ENCODE assay signal across 25 mouse cellular contexts in the genomic region with DNA sequence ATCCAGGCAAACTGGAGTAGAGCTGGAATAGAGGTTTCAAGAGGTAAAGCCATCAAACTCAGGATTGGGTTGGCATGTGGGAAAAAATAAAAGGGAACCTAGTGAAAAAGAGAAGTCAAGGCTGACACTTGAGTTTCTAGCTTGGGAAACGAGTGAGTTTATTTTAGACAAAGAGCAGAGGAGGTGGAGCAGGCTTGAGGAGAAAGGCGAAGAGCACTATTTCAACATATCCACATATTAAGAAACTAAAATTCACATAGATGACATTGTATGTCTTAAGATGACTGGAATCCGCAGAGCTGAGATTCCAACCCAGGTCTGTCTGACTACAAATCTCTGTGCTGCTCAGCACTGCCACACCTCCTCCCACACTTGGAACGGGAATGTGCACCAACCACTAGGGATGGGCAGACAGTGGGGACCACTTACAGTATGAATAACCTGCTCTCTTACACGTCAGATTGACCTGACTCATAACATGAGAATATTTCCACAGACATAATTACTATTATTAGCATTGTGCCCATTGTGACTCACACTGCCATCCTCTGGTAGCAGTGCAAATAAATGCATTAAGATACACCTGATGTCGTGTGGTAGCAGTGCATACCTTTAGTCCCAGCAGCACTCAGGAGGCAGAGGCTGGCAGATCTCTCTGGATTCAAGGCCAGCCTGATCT. TPM values are rescaled to one million over a fixed set of nuclear protein-coding genes. Genes with fewer than 3 reads are reported as not detected.
DNase-seq lines count a peak whose midpoint lies in the region; ATAC-seq and TF ChIP-seq lines count a peak whose summit lies in the region.
"Had no signal": no experiment of that assay in that cellular context is flagged by ENCODE, and none has a peak within 500 bp of the region (broad histone marks: within the 10 kb centered on the region; RNA-seq: fewer than 3 reads in every experiment).

No protein-coding gene starts in this region.

- no peak for ATAC-seq in liver, postnatal 0 days
- no peak for ATAC-seq in liver, embryonic 12.5 days
- ATAC-seq in erythroblast, adult 5-6 weeks (replicated peaks; ENCODE audit: low FRiP score, poor library complexity, severe bottlenecking): no peak
- ATAC-seq: forebrain, embryonic 16.5 days; hindbrain, embryonic 16.5 days had no signal

- no peak for DNase-seq in gastrocnemius, adult 2 months
- DNase-seq in gastrocnemius, adult 18-20 months (ENCODE audit: low spot score): no peak
- DNase-seq in liver, postnatal 0 days: no peak
- peak; percentile 27 for DNase-seq in brain, adult 2 months (ENCODE audit: low read depth, low spot score)
- no peak for DNase-seq in adrenal gland, postnatal 4 days (ENCODE audit: low spot score in 2 of 2)
- DNase-seq: adrenal gland, adult 2 months; cerebellum, adult 9-10 months; kidney, adult 2 months; kidney, postnatal 10 days; left cerebral cortex, postnatal 4 days; lung, embryonic 14.5 days; midbrain, embryonic 14.5 days; right cerebral cortex, postnatal 25 days; thymus, adult 2 months had no signal

- H3K27ac ChIP-seq in gastrocnemius, adult 2 months: no peak overlapping the region
- H3K27ac ChIP-seq in liver, postnatal 0 days (ENCODE audit: low read depth): no peak overlapping the region
- H3K27ac ChIP-seq in liver, embryonic 12.5 days: no peak overlapping the region
- H3K27ac ChIP-seq: heart, embryonic 13.5 days had no signal

- intact Hi-C loops in gastrocnemius, adult 2 months (cut with DNase I): no loop called here

- no peak for TF ChIP-seq POLR2A in myocyte (IDR thresholded peaks at IDR 0.05; ENCODE audit: insufficient read length, low read depth)

- no peak overlapping the region for H3K9ac ChIP-seq in liver, postnatal 0 days (replicated peaks)
- no peak overlapping the region for H3K9ac ChIP-seq in liver, embryonic 12.5 days
- H3K9ac ChIP-seq: heart, embryonic 13.5 days; lung, embryonic 14.5 days had no signal

- TF ChIP-seq EP300 in liver, postnatal 0 days (IDR thresholded peaks at IDR 0.05; ENCODE audit: low read depth): no peak

- H3K4me1 ChIP-seq in liver, postnatal 0 days (ENCODE audit: insufficient read depth): no peaks in the 10 kb centered on the region
- no peaks in the 10 kb centered on the region for H3K4me1 ChIP-seq in liver, embryonic 12.5 days
- H3K4me1 ChIP-seq: heart, embryonic 13.5 days; megakaryocyte, embryonic 14.5 days had no signal

- no peaks in the 10 kb centered on the region for H3K79me2 ChIP-seq in myocyte (ENCODE audit: control insufficient read depth, insufficient read depth)

- H3ac ChIP-seq in myocyte (ENCODE audit: control insufficient read depth, insufficient read length): no peak overlapping the region

- peak; percentile 17; the same call in 1 of the 2 replicates for TF ChIP-seq CTCF in gastrocnemius, adult 2 months (IDR thresholded peaks at IDR 0.05)
- TF ChIP-seq CTCF in liver, postnatal 0 days (IDR thresholded peaks at IDR 0.05; ENCODE audit: low read depth): peak; percentile 15; the same call in 1 of the 2 replicates

- H3K4me3 ChIP-seq in gastrocnemius, adult 2 months: no peak overlapping the region
- H3K4me3 ChIP-seq in liver, postnatal 0 days (ENCODE audit: low read depth, low read length): no peak overlapping the region
- H3K4me3 ChIP-seq in liver, embryonic 12.5 days: no peak overlapping the region
- H3K4me3 ChIP-seq in myocyte: no peak overlapping the region
- H3K4me3 ChIP-seq: heart, embryonic 13.5 days; megakaryocyte, embryonic 14.5 days had no signal

- 54% methylated on average over 6 of the region's 6 CpGs for WGBS in liver, postnatal 0 days (ENCODE audit: insufficient replicate concordance)
- 48% methylated on average over 6 of the region's 6 CpGs for WGBS in liver, embryonic 12.5 days (ENCODE audit: insufficient replicate concordance)

- H3K9me3 ChIP-seq in liver, postnatal 0 days (ENCODE audit: low read length): no peaks in the 10 kb centered on the region
- H3K9me3 ChIP-seq in liver, embryonic 12.5 days (replicated peaks): no peaks in the 10 kb centered on the region
- H3K9me3 ChIP-seq: heart, embryonic 13.5 days; megakaryocyte, embryonic 14.5 days had no signal

- H3K36me3 ChIP-seq in liver, postnatal 0 days (replicated peaks; ENCODE audit: insufficient read depth, low read length): no peaks in the 10 kb centered on the region
- H3K36me3 ChIP-seq in liver, embryonic 12.5 days: no peaks in the 10 kb centered on the region
- H3K36me3 ChIP-seq in myocyte (ENCODE audit: control insufficient read depth, insufficient read depth): no peaks in the 10 kb centered on the region
- H3K36me3 ChIP-seq: heart, embryonic 13.5 days had no signal

- H3K4me2 ChIP-seq in liver, postnatal 0 days (ENCODE audit: low read depth, low read length): no peak overlapping the region
- no peak overlapping the region for H3K4me2 ChIP-seq in liver, embryonic 12.5 days
- peak overlapping the region; percentile 10 for H3K4me2 ChIP-seq in myocyte (ENCODE audit: low read depth)
- H3K4me2 ChIP-seq: heart, embryonic 13.5 days; liver, embryonic 11.5 days; lung, embryonic 14.5 days had no signal

- H3K27me3 ChIP-seq in liver, postnatal 0 days (ENCODE audit: insufficient read depth, low read length): no peaks in the 10 kb centered on the region
- no peaks in the 10 kb centered on the region for H3K27me3 ChIP-seq in liver, embryonic 12.5 days (replicated peaks)
- H3K27me3 ChIP-seq in myocyte (ENCODE audit: control insufficient read depth, insufficient read depth, insufficient read length): no peaks in the 10 kb centered on the region
- H3K27me3 ChIP-seq: heart, embryonic 13.5 days had no signal

TF ChIP-seq in myocyte, 11 proteins besides CTCF, POLR2A, EP300 and RAD21 (continues in another document):
- no peak for TF ChIP-seq MYOG (IDR thresholded peaks at IDR 0.05; ENCODE audit: control insufficient read depth in 1 of 3, insufficient read depth in 1 of 3, insufficient read length in 2 of 3, low read depth in 2 of 3)
- no peak for TF ChIP-seq REST (IDR thresholded peaks at IDR 0.05; ENCODE audit: insufficient read depth, insufficient read length)
- no peak for TF ChIP-seq MYOD1 (IDR thresholded peaks at IDR 0.05; ENCODE audit: control insufficient read depth in 1 of 3, insufficient read length in 2 of 3, low read depth in 2 of 3)
- no peak for TF ChIP-seq TCF12 (IDR thresholded peaks at IDR 0.05; ENCODE audit: insufficient read depth, poor library complexity, severe bottlenecking)
- TF ChIP-seq USF1 (IDR thresholded peaks at IDR 0.05; ENCODE audit: low read depth): no peak
- no peak for TF ChIP-seq MAX (IDR thresholded peaks at IDR 0.05; ENCODE audit: low read depth)
- no peak for TF ChIP-seq POLR2AphosphoS2 (IDR thresholded peaks at IDR 0.05; ENCODE audit: insufficient read length, low read depth)
- TF ChIP-seq TCF3 (IDR thresholded peaks at IDR 0.05; ENCODE audit: insufficient read length, low read depth): no peak

RNA-seq across cellular contexts. Expression of a gene that starts 8.8 kb away (rescaled TPM):
- 10 to 100 TPM; 50.1 to 60.8 TPM for total RNA-seq in gastrocnemius, adult 2 months (2021)
- 10 to 100 TPM; 58.2 to 61.6 TPM for total RNA-seq in gastrocnemius, adult 18-20 months (2021)
- polyA plus RNA-seq in liver, postnatal 0 days (2015; fragmentation: Nextera tagmentation; extraction: Ambion mirVana): 0.95 and 0.97 TPM in 2 replicates
- 0.89 and 0.91 TPM in 2 replicates for polyA plus RNA-seq in liver, embryonic 12.5 days (2016; fragmentation: Nextera tagmentation; extraction: Ambion mirVana)
- polyA plus RNA-seq in myocyte (2012; fragmentation: generic; extraction: Trizol): 8.2 TPM
- total RNA-seq in erythroblast, adult 5-6 weeks (2015; ENCODE audit: low replicate concordance): 1.3 TPM in 1 of 2 replicates, not detected in the other
- total RNA-seq in erythroblast, adult 5-6 weeks (2017; ENCODE audit: low replicate concordance): 1.7 and 1.8 TPM in 2 replicates
- total RNA-seq in adrenal gland, postnatal 4 days (2021): 10 to 100 TPM; 27.1 to 27.8 TPM

RNA-seq across cellular contexts. Expression of a gene that starts 44.0 kb away (rescaled TPM):
- total RNA-seq in gastrocnemius, adult 2 months (2021): 10 to 100 TPM; 40.4 to 41.1 TPM
- total RNA-seq in gastrocnemius, adult 18-20 months (2021): 10 to 100 TPM; 39.5 to 44.5 TPM
- polyA plus RNA-seq in liver, postnatal 0 days (2015; fragmentation: Nextera tagmentation; extraction: Ambion mirVana): 56.9 and 64.1 TPM in 2 replicates
- 67.0 and 73.8 TPM in 2 replicates for polyA plus RNA-seq in liver, embryonic 12.5 days (2016; fragmentation: Nextera tagmentation; extraction: Ambion mirVana)
- 64.3 TPM for polyA plus RNA-seq in myocyte (2012; fragmentation: generic; extraction: Trizol)
- 17.1 and 21.7 TPM in 2 replicates for total RNA-seq in erythroblast, adult 5-6 weeks (2015; ENCODE audit: low replicate concordance)
- 12.0 and 18.3 TPM in 2 replicates for total RNA-seq in erythroblast, adult 5-6 weeks (2017; ENCODE audit: low replicate concordance)
- total RNA-seq in adrenal gland, postnatal 4 days (2021): 100 to 1,000 TPM; 144 to 146 TPM

RNA-seq across cellular contexts. Expression of a gene that starts 45.0 kb away (rescaled TPM):
- total RNA-seq in gastrocnemius, adult 2 months (2021): 10 to 100 TPM; 10.7 to 11.9 TPM
- 10 to 100 TPM; 10.9 to 12.0 TPM for total RNA-seq in gastrocnemius, adult 18-20 months (2021)
- 43.1 and 44.2 TPM in 2 replicates for polyA plus RNA-seq in liver, postnatal 0 days (2015; fragmentation: Nextera tagmentation; extraction: Ambion mirVana)
- polyA plus RNA-seq in liver, embryonic 12.5 days (2016; fragmentation: Nextera tagmentation; extraction: Ambion mirVana): 33.6 and 35.9 TPM in 2 replicates
- polyA plus RNA-seq in myocyte (2012; fragmentation: generic; extraction: Trizol): 46.4 TPM
- 11.5 and 11.9 TPM in 2 replicates for total RNA-seq in erythroblast, adult 5-6 weeks (2015; ENCODE audit: low replicate concordance)
- total RNA-seq in erythroblast, adult 5-6 weeks (2017; ENCODE audit: low replicate concordance): 9.5 and 14.5 TPM in 2 replicates
- 10 to 100 TPM; 81.4 to 82.4 TPM for total RNA-seq in adrenal gland, postnatal 4 days (2021)

RNA-seq across cellular contexts. Expression of a gene that starts 58.2 kb away (rescaled TPM):
- total RNA-seq in gastrocnemius, adult 2 months (2021): 10 to 100 TPM; 21.2 to 26.9 TPM
- 10 to 100 TPM; 21.2 to 24.5 TPM for total RNA-seq in gastrocnemius, adult 18-20 months (2021)
- polyA plus RNA-seq in liver, postnatal 0 days (2015; fragmentation: Nextera tagmentation; extraction: Ambion mirVana): 27.6 and 29.6 TPM in 2 replicates
- 71.6 and 74.7 TPM in 2 replicates for polyA plus RNA-seq in liver, embryonic 12.5 days (2016; fragmentation: Nextera tagmentation; extraction: Ambion mirVana)
- polyA plus RNA-seq in myocyte (2012; fragmentation: generic; extraction: Trizol): 30.7 TPM
- total RNA-seq in erythroblast, adult 5-6 weeks (2015; ENCODE audit: low replicate concordance): 2.1 and 12.7 TPM in 2 replicates
- 2.6 and 2.8 TPM in 2 replicates for total RNA-seq in erythroblast, adult 5-6 weeks (2017; ENCODE audit: low replicate concordance)
- total RNA-seq in adrenal gland, postnatal 4 days (2021): 10 to 100 TPM; 26.3 to 26.9 TPM

RNA-seq across cellular contexts. Expression of a gene that starts 59.0 kb away (rescaled TPM):
- total RNA-seq in gastrocnemius, adult 2 months (2021): under 1 TPM in 1 of 2 experiments, not detected in 1; 0.20 TPM
- not detected for total RNA-seq in gastrocnemius, adult 18-20 months (2021)
- polyA plus RNA-seq in liver, postnatal 0 days (2015; fragmentation: Nextera tagmentation; extraction: Ambion mirVana): 0.27 and 0.72 TPM in 2 replicates
- 0.42 and 0.59 TPM in 2 replicates for polyA plus RNA-seq in liver, embryonic 12.5 days (2016; fragmentation: Nextera tagmentation; extraction: Ambion mirVana)
- 0.17 TPM for polyA plus RNA-seq in myocyte (2012; fragmentation: generic; extraction: Trizol)
- not detected in 2 replicates for total RNA-seq in erythroblast, adult 5-6 weeks (2015; ENCODE audit: low replicate concordance)
- not detected in 2 replicates for total RNA-seq in erythroblast, adult 5-6 weeks (2017; ENCODE audit: low replicate concordance)
- under 1 TPM; 0.25 to 0.34 TPM for total RNA-seq in adrenal gland, postnatal 4 days (2021)
- total RNA-seq: adrenal gland, adult 2 months; layer of hippocampus, adult 18-20 months; left cerebral cortex, adult 18-20 months; left cerebral cortex, postnatal 4 days had no signal
- polyA plus RNA-seq: adrenal gland, adult 2 months; kidney, adult 2 months; spleen, adult 2 months; thymus, adult 2 months had no signal

Comparison
In these comparisons a context has a peak if more than half of its experiments do, and no peak if none do; other contexts are left out.
1. RNA of a gene that starts 8.8 kb away (total RNA-seq): 58.2 to 61.6 TPM in gastrocnemius, adult 18-20 months, 50.1 to 60.8 TPM in gastrocnemius, adult 2 months and 27.1 to 27.8 TPM in adrenal gland, postnatal 4 days; 1.3 to 1.8 TPM in erythroblast, adult 5-6 weeks; every median in the first group is over 4 times any median in the second.
2. RNA of a gene that starts 45.0 kb away (total RNA-seq): 81.4 to 82.4 TPM in adrenal gland, postnatal 4 days; 10.9 to 12.0 TPM in gastrocnemius, adult 18-20 months, 10.7 to 11.9 TPM in gastrocnemius, adult 2 months and 9.5 to 14.5 TPM in erythroblast, adult 5-6 weeks; every median in the first group is over 4 times any median in the second.